Mouse (Mus musculus) forebrain, embryonic 12.5 days (tissue): ENCODE results near the gene Gm44502. TPM values are rescaled to one million over a fixed set of nuclear protein-coding genes. Genes with fewer than 3 reads are reported as not detected.

Experiments used
- ATAC-seq: fragments of 200-750 bp; cut with Nextera tagmentation; 2 replicates; pipeline ENCODE4 v1.8.0; 2017; ENCODE audit warnings: moderate TSS enrichment; ENCODE audit not compliant: low FRiP score
- H3K27ac ChIP-seq: fragments of 300-500 bp; sonication (generic); 2 replicates; pipeline ENCODE4 v1.5.1; 2016; ENCODE audit warnings: mild to moderate bottlenecking
- H3K27me3 ChIP-seq: fragments of 300-500 bp; sonication (generic); 2 replicates; pipeline ENCODE4 v1.6.1; 2016; ENCODE audit warnings: mild to moderate bottlenecking
- H3K36me3 ChIP-seq: fragments of 300-500 bp; sonication (generic); replicated peaks from 2 replicates; pipeline ENCODE4 v1.6.1; 2016; ENCODE audit warnings: mild to moderate bottlenecking
- H3K4me1 ChIP-seq: fragments of 300-500 bp; sonication (generic); 2 replicates; pipeline ENCODE4 v1.6.1; 2016
- H3K4me2 ChIP-seq: fragments of 300-500 bp; sonication (generic); 2 replicates; pipeline ENCODE4 v1.6.1; 2016; ENCODE audit warnings: mild to moderate bottlenecking, moderate library complexity
- H3K4me3 ChIP-seq: fragments of 300-500 bp; sonication (generic); replicated peaks from 2 replicates; pipeline ENCODE4 v1.5.1; 2016; ENCODE audit warnings: mild to moderate bottlenecking
- H3K9ac ChIP-seq: fragments of 300-500 bp; sonication (generic); 2 replicates; pipeline ENCODE4 v1.6.1; 2016; ENCODE audit warnings: mild to moderate bottlenecking
- H3K9me3 ChIP-seq: fragments of 300-500 bp; sonication (generic); 2 replicates; pipeline ENCODE4 v1.6.1; 2016
- WGBS: fragments of 180-500 bp; shearing (Covaris S2); methylation state at CpG from one replicate; pipeline ENCODE4 v1.1.7; 2016; 5-methylcytosine and 5-hydroxymethylcytosine counted together
- polyA plus RNA-seq: library from polyadenylated mRNA; unstranded; fragments of >200 nt; fragmentation: Nextera tagmentation; extraction: Ambion mirVana; gene quantifications from 2 replicates; pipeline ENCODE4 v1.2.1, GENCODE M21; 2016

Gm44502 gene
- polyA plus RNA-seq, 1 experiment from 2014 or later: not detected

GRCm38 (mm10) chr15:89372536-89372935 lies 57.0 kb downstream of the Gm44502 start:
- Histone ChIP-seq H3K4me2 (peak overlapping the region; percentile 89), H3K4me3 (no peak overlapping the region), H3K36me3 (peaks cover 54% of the 10 kb centered on the region), H3K4me1 (peaks cover 17% of the 10 kb centered on the region), H3K27ac (no peak overlapping the region), H3K27me3 (peaks cover 24% of the 10 kb centered on the region), H3K9me3 (no peaks in the 10 kb centered on the region), H3K9ac (no peak overlapping the region)
- 86% methylated on average over 7 of the region's 7 CpGs for WGBS
- no peak for ATAC-seq

- Histone ChIP-seq H3K36me3 (peaks cover 58% of the 10 kb centered on the region), H3K27me3 (peaks cover 19% of the 10 kb centered on the region), H3K4me1 (peaks cover 14% of the 10 kb centered on the region), H3K27ac (no peak overlapping the region), H3K4me2 (no peak overlapping the region), H3K9me3 (no peaks in the 10 kb centered on the region), H3K4me3 (no peak overlapping the region), H3K9ac (no peak overlapping the region)
- WGBS: 88% methylated on average over 13 of the region's 13 CpGs
- no peak for ATAC-seq
Measured at GRCm38 (mm10) chr15:89372068-89372467, 57.4 kb downstream of the Gm44502 start.

Other genes starting within 250 kb of the Gm44502 start
- 174 and 182 TPM in 2 replicates for gene Plxnb2, start 248.9 kb downstream of the Gm44502 start, polyA plus RNA-seq
- gene Dennd6b, start 233.2 kb downstream of the Gm44502 start, polyA plus RNA-seq: 38.8 and 44.0 TPM in 2 replicates
- 47.1 and 57.2 TPM in 2 replicates for gene Ppp6r2, start 218.1 kb downstream of the Gm44502 start, polyA plus RNA-seq
- gene Sbf1, start 114.4 kb downstream of the Gm44502 start, polyA plus RNA-seq: 82.5 and 88.9 TPM in 2 replicates
- gene Adm2, start 107.0 kb downstream of the Gm44502 start, polyA plus RNA-seq: not detected in 2 replicates
- not detected in 2 replicates for gene Miox, start 95.3 kb downstream of the Gm44502 start, polyA plus RNA-seq
- 45.6 and 47.0 TPM in 2 replicates for gene Lmf2, start 74.0 kb downstream of the Gm44502 start, polyA plus RNA-seq
- gene Ncaph2, start 74.0 kb downstream of the Gm44502 start, polyA plus RNA-seq: 186 and 191 TPM in 2 replicates
- gene Sco2, start 55.9 kb downstream of the Gm44502 start, polyA plus RNA-seq: 4.7 and 5.1 TPM in 2 replicates
- 1.1 and 1.4 TPM in 2 replicates for gene Tymp, start 52.7 kb downstream of the Gm44502 start, polyA plus RNA-seq
- gene Odf3b, start 50.4 kb downstream of the Gm44502 start, polyA plus RNA-seq: 1.1 TPM in 2 replicates
- gene Klhdc7b, start 44.8 kb downstream of the Gm44502 start, polyA plus RNA-seq: not detected in 2 replicates
- not detected in 2 replicates for gene Syce3, start 19.2 kb downstream of the Gm44502 start, polyA plus RNA-seq
- gene Cpt1b, start 3.8 kb downstream of the Gm44502 start, polyA plus RNA-seq: 0.67 and 0.70 TPM in 2 replicates
- gene C730034F03Rik, start 107 bp downstream of the Gm44502 start, polyA plus RNA-seq: 3.8 and 5.0 TPM in 2 replicates
- 58.8 and 62.6 TPM in 2 replicates for gene Chkb, start 212 bp upstream of the Gm44502 start, polyA plus RNA-seq
- 44.1 and 51.6 TPM in 2 replicates for gene Mapk8ip2, start 24.2 kb upstream of the Gm44502 start, polyA plus RNA-seq
- gene Arsa, start 47.7 kb upstream of the Gm44502 start, polyA plus RNA-seq: 12.5 and 13.6 TPM in 2 replicates
- gene Shank3, start 69.9 kb upstream of the Gm44502 start, polyA plus RNA-seq: 7.9 and 8.8 TPM in 2 replicates
- gene Acr, start 138.6 kb upstream of the Gm44502 start, polyA plus RNA-seq: 1.5 and 1.7 TPM in 2 replicates
- 60.7 and 62.8 TPM in 2 replicates for gene Rabl2, start 162.2 kb upstream of the Gm44502 start, polyA plus RNA-seq